Mouse (Mus musculus): Measurements from ENCODE around the gene Rangap1.
"Not testable (repeated sequence)": the region's sequence is repeated elsewhere in the genome, so short reads cannot be mapped to it uniquely, and the experiment has no call there.

Rangap1 gene

DNA sequence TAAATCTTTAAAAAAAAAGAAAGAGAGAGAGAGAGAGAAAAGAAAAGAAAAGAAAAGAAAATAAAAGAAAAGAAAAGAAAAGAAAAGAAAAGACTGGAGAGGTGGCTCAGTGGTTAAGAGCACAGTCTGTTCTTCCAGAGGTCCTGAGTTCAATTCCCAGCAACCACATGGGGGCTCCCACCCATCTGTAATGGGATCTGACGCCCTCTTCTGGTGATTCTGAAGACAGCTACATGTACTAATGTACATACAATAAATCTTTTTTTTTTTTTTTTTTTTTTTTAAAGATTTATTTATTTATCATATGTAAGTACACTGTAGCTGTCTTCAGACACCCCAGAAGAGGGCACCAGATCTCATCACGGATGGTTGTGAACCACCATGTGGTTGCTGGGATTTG lies 3.0 kb downstream of the Rangap1 start:
- in situ Hi-C loops (cut with MseI, MboI): not testable (repeated sequence)

DNA sequence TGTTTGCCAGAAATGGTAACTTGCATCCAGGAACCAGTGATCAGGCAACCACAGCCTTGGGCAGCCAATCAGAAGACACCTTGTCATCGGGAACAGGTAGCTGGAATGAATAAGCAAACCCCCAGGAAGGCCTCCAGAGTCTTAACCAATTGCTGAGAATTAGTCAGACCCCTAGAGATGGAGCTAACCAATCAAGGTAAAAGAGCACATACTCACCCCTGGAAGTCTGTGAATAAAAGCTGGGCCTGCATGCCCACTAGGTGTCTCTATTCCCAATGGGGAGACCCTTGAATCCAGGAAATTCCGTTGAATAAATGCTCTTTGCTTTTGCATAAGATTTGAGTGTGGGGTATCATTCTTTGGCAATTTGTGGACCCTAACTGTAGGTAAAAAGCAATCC lies 5.4 kb downstream of the Rangap1 start:
- in situ Hi-C loops (cut with MseI, MboI): no loop called here

DNA sequence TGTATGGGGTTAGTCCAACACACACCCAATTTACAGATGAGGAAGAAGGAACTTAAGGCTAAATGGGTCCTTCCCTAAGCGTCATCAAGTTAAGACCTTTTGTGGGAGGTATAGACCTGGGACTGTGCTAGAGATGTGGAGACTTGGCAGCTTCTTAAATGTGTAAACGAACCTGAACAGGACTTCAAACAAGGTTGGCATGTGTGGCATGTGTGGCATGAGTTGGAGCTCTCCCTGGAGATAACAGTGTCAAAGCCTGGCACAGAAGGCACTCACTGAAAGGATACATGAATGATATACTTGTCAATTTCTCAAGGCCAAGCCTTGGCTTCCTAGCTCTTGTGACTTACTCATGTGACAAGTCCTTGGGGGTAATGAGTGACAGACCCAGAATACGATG lies 6.0 kb downstream of the Rangap1 start:
- in situ Hi-C loops (cut with MseI, MboI): no loop called here

DNA sequence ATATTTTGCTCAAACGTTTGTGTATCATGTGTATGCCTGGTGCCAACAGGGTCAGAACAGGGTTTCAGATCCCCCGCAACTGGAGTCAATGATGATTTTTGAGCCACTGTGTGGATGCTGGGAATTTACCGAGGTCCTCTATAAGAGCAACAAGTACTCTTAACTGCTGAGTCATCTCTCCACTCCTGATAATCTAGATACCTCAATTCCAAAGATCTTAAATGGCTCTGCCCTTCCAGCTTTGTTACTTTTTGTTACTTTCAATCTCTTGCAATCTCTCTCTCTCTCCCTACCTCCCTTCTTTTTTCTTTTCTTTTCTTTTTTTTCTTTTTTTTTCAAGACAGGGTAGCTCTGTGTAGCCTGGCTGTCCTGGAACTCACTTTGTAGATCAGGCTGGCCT lies 10.3 kb downstream of the Rangap1 start:
- in situ Hi-C loops (cut with MseI, MboI): no loop called here

DNA sequence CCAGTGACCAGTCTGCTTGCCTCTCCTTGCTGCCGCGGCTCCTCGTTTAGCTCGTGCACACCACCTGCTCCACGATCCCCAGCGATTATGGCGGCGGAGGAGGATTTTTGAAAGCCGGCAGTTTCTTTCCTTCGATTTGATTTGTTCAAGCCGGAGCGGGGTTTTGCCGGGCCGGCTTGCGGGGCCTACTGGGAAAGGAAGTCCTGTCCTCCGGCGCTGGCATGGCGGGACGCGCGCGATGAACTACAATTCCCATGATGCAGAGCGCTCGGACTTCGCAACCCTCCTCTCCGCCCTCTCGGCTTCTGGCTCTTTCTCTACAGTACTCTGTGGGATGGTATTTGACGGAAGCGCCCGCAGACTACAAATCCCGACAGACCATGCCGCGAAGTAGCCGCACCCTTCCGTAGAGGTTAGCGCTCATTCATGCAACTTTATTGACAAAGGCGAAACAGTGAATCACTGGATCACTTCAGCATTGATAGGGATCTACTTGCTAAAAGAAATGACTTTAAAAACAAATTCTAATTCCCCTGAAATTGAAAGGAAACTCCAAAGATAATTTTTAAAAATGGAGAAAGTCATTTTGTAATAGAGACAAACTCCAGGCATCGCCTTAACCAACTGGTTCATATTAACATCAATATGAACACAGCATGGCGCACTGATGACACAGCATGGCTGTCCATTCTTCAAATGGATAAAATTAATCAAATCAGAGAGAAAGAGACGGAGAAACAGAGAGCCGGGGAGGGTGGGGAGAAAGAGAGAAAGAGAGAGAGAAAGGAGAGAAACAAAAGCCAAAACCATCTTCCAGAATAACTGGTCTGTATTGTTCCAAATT lies 15.3 kb downstream of the Rangap1 start:
- in situ Hi-C loops (cut with MseI, MboI): no loop called here

DNA sequence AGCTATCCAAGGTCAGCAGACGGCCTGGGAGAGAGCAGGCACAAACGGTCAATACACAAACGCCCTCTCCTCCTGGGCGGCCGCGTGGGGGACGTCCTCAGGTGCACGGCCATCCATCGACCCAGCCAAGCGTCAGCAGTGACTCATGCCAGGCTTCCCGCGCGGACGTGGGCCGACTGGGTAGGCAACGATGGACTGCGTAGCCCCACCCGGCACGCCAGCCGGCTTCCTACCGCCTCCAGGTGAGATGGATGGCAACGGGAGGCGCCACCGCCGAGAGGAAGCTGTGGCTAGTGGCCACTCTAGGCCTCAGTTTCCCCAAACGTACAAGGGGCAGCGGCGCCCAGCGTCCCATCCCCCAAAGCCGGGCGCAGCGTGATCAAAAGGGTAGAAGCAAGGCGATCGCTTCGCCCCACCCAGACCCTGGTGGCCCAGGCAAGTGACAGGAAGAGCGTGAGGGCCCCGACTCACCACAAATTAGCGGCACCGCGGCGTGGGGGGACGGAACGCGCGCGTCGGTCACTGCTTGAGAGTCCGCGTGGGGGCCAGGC lies 16.0 kb downstream of the Rangap1 start:
- in situ Hi-C loops (cut with MseI, MboI): no loop called here

DNA sequence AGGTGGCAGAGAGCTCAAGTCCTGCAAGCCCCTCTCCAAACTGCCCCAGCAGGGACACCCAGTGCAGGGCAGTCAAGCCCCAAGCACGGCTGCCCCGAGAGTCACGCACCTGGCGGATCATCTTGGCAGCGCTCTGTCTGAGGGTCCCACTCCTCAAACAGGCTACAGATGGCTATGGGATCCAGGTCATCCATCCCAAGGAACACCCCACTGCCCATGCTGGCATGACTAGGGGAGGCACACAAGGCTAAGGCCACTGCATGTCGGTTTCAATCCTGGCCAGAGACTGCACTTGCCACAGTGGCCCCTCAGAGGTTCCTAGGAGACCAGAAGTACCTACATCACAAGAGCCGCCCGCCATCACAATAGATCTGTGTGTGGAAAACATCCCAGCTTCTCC lies 19.4 kb downstream of the Rangap1 start:
- in situ Hi-C loops (cut with MseI, MboI): no loop called here

DNA sequence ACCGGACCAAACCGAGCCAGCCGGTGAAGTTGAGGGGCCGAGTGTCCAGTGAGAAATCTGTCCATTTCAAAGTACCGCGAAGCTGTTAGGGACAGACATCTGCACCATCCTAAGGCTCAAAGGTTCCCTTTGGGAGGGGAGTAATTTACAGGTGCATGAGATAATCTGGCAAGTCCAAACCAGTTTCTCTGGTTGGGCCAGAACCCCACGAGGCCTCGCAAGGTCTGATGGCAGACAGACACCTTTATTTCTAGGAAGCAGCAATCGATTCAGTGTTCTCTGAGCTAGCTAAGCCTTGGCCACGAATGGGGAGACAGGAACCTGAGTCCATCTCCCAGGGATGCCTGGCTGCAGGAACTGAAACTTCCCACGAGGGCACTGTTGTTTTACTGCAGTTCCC lies 21.7 kb downstream of the Rangap1 start:
- in situ Hi-C loops (cut with MseI, MboI): no loop called here

DNA sequence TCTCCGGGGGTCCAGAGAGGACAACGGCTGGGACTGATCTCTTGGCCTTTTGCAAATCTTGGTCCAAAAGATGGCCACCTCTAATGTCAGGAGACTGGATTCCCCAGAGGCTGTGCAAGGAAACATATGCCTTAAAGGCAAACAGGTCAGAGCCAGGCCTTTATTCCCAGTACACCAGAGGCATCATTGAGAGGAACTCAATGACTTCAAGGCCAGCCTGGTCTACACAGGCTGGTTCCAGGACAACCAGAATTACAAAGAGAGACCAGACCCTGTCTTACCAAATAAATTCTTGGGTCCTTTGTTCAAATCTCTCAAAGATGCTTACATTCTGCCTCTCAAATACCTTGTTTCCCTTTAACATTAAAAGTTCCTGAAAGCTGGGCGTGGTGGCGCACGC lies 23.0 kb downstream of the Rangap1 start:
- in situ Hi-C loops (cut with MseI, MboI): no loop called here

DNA sequence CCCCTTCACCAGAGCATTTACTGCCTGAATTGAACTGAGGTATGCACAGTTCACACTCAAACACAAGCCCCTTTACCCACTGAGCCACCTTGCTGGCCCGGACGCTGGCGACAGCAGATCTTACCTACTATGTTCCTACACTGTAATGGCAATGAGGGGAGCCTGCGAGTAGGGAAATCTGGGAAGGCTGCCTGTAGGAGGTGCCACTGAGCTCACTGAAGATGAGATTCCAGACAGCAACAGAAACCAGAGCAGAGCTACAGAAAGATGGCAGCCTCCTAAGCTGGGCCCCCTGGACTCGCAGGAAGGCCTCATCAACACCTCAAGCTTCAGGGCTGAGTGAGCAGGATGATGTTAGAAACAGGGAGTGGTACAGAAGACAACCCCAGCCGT lies 26.2 kb downstream of the Rangap1 start:
- in situ Hi-C loops (cut with MseI, MboI): no loop called here

DNA sequence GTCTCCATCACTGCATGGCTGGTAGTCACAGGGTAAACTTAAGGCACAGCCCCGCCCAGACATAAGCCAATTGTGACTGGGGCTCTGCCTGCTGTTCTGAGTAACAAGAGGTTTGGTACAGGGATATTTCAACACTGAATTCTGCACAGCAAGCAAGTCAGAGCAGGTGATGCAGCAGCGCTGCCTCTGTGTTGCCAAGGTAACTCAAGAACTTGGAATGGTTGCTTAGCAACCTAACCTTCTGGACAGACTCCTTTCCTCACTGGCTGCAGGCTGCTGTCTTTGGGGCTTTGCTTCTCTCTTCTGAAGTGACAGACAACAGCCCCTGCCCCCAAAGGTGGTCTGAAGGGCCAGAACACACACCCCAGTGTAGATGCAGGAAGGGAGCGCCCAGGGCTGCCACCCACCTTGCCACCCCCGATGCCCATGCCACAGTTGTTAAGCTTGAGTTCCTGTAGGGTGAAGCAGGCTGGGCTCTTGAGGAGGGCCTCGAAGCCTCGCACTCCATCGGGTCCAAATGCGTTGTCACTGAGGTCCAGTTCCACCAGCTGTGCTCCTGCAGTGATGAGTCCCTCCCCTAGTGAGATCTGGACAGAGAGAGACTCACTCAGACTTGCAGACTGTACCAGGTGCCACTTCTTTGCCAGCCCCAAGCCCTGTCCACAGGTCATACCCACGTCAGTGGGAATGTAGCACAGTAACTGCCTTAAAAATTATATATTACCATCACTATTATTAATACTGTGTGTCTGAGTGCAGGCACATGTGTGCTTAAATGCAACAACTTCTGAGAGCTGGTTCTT lies 26.8 kb downstream of the Rangap1 start:
- in situ Hi-C loops (cut with MseI, MboI): no loop called here

DNA sequence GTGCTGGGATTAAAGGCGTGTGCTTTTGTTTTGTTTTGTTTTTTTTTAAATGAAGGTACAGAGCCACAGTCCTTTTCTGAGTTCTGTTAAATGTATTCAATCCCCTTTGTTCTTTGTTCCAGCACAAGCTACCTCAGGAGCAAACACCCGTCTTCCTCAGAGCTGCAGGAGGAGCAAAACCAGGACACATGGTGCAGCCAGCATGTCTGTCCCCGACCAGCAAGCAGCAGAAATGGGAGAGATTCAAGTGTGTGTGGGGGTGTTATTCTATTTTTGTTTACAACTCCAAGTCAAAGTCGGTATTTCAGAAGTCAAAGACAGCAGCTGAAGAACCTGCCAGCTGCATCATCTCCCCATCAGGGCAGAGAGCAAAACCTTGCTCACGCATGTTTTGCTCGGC lies 31.6 kb downstream of the Rangap1 start:
- in situ Hi-C loops (cut with MseI, MboI): no loop called here

DNA sequence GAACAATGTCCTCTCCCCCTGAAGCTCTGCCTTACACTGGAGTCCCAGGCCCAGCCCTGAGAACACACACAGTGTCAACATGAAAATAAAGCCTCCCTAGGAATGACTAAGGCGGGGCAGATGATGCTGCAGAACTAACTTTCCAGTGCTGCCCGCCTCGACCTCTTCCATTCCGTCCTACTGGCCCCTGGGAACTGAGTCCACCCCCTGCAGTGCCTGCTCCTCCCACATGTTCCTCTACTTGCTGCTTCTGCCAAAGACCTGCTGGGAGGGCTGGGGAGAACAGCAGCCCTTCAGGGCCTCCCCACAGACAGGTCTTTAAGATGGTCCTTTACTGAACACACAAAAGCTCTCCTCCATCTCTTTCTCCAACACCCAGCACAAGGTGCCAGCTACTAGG lies 34.5 kb downstream of the Rangap1 start:
- in situ Hi-C loops (cut with MseI, MboI): no loop called here

DNA sequence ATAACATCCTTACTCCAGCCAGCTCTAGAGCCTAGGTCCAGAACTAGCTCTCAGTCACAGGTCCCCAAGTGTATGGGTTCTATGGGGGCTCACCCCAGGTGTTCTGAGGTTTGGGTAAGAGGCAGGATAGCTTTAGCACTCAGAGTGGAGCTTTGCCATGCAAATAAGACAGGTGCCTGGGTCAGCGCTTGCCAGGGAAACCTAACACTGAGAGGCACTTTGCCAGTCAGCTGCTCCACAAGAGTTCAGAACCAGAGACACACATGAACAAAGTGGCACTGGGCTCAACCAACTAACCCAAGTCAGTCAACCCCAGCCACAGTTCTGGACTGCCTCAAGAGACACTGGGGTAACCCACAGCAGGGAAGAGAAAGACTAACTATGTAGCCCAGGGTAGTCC lies 35.6 kb downstream of the Rangap1 start:
- in situ Hi-C loops (cut with MseI, MboI): no loop called here

DNA sequence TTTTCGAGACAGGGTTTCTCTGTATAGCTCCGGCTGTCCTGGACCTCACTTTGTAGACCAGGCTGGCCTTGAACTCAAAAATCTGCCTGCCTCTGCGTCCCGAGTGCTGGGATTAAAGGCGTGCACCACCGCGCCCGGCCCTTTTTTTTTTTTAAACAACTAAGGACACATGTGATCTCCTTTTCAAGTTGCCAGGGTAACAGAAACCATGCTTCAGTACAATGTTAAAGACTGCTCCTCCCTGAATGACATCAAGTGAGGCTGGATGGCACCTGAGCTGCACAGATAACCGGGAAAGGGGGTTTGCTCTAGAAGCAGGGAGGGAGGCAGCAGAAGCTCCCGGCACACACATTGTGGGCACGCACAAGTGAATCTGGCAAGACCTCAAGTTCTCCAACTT lies 36.3 kb downstream of the Rangap1 start:
- in situ Hi-C loops (cut with MseI, MboI): no loop called here

DNA sequence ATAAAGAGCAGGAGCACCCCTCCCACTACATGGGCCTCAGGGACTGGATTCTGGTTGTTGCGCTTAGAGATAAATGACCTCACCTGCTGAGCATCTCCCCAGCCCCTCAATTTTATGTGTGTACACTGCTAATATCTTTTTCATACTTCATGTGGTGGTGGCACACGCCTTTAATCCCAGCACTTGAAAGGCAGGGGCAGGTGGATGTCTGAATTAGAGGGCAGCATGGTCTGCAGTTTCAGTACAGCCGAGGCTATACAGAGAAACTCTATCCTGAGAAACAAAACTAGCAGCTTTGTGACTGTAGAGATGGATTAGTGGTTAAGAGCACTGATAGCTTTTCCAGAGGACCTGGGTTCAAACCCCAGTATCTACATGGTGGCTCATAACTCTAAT lies 42.2 kb downstream of the Rangap1 start:
- in situ Hi-C loops (cut with MseI, MboI): no loop called here

DNA sequence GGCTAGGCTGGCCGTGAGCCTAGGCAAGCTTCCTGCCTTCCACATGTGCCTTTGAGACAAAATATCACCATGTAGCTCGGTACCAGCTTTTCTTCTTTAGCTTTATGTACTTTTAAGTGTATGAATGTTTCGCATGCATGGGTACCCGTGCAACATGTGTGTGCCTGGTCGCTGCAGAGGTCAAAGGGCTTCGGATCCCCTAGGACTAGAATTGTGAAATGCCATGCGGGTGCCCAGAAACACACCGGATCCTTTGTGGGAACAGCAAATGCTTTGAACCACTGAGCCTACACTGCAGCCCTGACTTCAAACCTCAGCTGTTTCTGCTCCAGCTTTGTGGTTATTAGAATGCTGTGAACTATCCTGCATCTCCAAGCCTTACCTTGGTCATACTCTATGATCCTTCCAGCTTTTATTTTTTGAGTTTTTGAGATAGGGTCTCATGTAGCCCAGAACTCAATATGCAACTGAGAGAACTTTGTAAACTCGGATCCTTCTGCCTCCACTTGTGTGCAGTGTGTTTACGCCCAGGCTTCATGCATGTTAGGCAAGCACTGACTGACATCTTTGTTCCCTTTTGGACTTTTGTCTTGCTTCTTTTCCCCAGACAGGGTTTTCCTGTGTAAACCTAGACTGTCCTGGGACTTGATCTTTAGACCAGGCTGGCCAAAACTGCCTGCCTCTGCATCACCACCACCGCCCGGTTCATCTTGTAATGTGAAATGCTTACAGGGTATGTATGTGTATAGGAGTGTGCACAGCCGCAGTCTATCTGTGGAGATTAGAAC lies 42.8 kb downstream of the Rangap1 start:
- in situ Hi-C loops (cut with MseI, MboI): no loop called here

DNA sequence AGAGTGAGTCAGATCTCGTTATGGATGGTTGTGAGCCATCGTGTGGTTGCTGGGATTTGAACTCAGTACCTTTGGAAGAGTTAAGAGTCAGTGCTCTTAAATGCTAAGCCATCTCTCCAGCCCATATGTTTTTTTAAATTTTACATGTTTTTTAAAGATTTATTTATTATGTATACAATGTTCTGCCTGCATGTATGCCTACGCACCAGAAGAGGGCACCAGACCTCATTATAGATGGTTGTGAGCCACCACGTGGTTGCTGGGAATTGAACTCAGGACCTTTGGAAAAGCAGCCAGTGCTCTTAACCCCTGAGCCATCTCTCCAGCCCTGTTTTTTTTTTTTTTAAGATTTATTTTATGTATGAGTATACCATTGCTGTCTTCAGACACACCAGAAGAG lies 44.0 kb downstream of the Rangap1 start:
- in situ Hi-C loops (cut with MseI, MboI): not testable (repeated sequence)

DNA sequence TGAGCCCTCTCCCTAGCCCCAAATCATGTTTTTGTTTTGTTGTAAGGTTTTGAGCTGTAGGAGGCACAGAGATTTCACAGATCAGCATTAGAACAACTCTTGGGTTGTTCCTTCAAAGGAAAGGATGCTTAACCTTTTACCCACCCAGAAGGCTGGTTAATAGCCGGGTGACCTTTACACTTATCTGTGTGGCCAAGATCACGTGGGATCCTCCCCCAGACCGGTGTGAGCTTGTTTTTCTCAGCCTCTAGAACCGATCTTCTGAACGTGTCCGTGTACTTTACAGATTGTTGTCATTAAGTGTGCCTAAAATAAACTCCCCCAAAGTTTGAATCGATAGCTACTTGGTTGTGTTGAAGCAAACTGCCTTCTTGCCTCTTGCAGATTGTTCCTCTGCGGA lies 44.7 kb downstream of the Rangap1 start:
- in situ Hi-C loops (cut with MseI, MboI): no loop called here

DNA sequence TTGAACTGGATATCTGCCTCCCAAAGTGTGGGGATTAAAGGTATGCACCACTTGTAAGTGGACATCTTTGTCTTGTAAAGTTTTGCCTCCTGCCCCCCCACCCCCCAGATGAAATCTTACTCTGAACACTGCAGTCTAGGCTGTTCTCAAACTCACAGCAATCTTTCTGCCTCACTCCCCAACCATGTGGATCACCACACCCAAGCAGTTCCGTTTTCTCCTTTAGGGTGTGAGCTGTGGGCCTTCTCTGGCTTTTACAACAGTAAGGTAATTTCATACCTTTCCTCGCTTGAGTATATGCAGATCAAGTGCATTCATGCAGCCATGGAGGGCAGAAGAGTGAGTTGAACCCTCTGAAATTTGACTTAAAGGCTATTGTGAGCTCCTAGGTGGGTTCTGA lies 45.2 kb downstream of the Rangap1 start:
- in situ Hi-C loops (cut with MseI, MboI): no loop called here

DNA sequence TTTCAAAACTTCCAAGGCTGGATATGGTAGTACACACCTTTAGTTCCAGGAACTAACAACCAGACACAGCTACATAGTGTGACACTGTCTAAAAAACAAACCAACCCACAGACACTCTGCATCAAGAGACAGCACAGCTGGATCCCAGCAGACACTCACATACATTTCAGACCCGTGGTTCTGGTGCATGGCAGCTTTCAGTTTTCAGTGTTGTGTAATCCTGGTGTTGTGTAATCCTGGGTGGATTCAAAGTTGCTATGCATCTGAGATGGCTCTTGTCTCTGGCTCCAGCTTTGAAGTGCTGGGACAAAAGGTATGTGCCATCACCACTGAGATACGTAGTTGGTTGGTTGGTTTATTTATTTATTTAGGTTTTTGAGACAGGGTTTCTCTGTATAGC lies 46.8 kb downstream of the Rangap1 start:
- in situ Hi-C loops (cut with MseI, MboI): no loop called here

DNA sequence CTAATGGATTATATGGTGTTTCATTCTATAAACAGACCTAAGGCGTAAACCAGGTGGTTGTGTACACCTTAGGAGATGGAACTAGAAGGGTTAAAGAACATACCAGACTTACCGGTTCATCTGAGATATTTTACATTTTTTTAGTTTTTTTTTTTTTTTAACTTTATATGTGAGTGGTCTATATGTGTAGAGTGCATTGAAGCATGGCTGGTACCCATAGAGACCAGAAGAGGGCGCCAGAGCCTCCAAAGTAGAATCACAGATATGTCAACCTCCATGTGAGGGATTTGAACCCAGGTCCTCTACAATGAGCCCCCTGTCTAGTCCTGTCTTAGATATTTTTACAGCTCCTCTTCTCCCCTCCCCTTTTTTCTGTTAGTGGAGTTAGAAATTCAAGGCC lies 47.5 kb downstream of the Rangap1 start:
- in situ Hi-C loops (cut with MseI, MboI): no loop called here
